Mouse (Mus musculus): ENCODE measurements around the gene Gba.

DNA sequence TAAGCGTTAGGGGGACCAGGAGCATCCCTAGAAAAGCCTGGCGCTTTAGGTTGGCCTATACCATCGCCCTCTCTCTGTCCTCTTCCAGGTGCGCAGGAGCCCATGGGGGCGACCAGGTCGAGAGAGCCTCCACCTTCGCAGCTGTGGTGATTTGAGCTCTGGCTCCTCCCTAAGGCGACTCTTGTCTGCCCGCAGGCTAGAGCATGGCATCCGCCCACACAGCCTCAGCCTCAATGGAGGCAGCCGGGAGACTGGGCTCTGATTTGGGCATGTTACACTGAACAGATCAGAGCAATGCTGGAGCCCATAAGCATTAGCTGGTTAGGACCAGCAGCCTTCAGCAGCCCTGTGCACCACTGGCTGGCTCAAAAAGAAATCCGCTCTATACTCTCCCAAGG lies 14.3 kb upstream of the Gba start:
- TF ChIP-seq MYB (IDR thresholded peaks at IDR 0.05; ENCODE audit: low read depth, low read length), result no peak
- TF ChIP-seq CTCF (IDR thresholded peaks at IDR 0.05 in 2 of 3, conservative IDR thresholded peaks at IDR 0.05 in 1 of 3; ENCODE audit: control insufficient read depth in 1 of 3, insufficient read depth in 1 of 3, low read depth in 2 of 3, low read length in 3 of 3, poor library complexity in 1 of 3, severe bottlenecking in 1 of 3), result no peak
- no peak for TF ChIP-seq POLR2A (IDR thresholded peaks at IDR 0.05; ENCODE audit: control insufficient read depth in 1 of 2, insufficient read depth in 1 of 2, low read depth in 1 of 2, low read length in 2 of 2, poor library complexity in 1 of 2)
- TF ChIP-seq ZC3H11A (IDR thresholded peaks at IDR 0.05; ENCODE audit: low read depth, low read length), result no peak
- TF ChIP-seq BHLHE40 (IDR thresholded peaks at IDR 0.05; ENCODE audit: borderline replicate concordance, low read depth, low read length), result no peak
- no peak for TF ChIP-seq USF1 (IDR thresholded peaks at IDR 0.05; ENCODE audit: low read depth, low read length)
- no peak for TF ChIP-seq MAX (IDR thresholded peaks at IDR 0.05; ENCODE audit: low read length)
- no peak for TF ChIP-seq NELFE (IDR thresholded peaks at IDR 0.05; ENCODE audit: low read depth, low read length)
- no peak for TF ChIP-seq GATA1 (IDR thresholded peaks at IDR 0.05; ENCODE audit: low read depth, low read length)
- TF ChIP-seq NRF1 (IDR thresholded peaks at IDR 0.05; ENCODE audit: insufficient read depth, low read depth, low read length, poor library complexity, severe bottlenecking), result no peak
- no peak for TF ChIP-seq ELF1 (IDR thresholded peaks at IDR 0.05; ENCODE audit: low read depth, low read length)
- no peak for TF ChIP-seq TBP (IDR thresholded peaks at IDR 0.05; ENCODE audit: low read depth, low read length)
- no peak for TF ChIP-seq MAFK (IDR thresholded peaks at IDR 0.05; ENCODE audit: borderline replicate concordance, low read depth, low read length)
